Mouse (Mus musculus) cerebellum, adult 2 months (tissue): Measurements from ENCODE around the gene Iqcn. TPM values are rescaled to one million over a fixed set of nuclear protein-coding genes. Genes with fewer than 3 reads are reported as not detected.

Experiments
- DNase-seq, 2 experiments: peaks; one replicate each; pipeline ENCODE4 v3.0.0; 2021
- H3K27ac ChIP-seq: fragments of 200-500 bp; 2 replicates; pipeline ENCODE4 v1.5.1; 2012; ENCODE audit warnings: low read length, control low read depth, inconsistent platforms; ENCODE audit not compliant: insufficient read depth
- H3K27me3 ChIP-seq: fragments of 200-500 bp; 2 replicates; pipeline ENCODE4 v1.6.1; 2012; ENCODE audit warnings: inconsistent platforms, mild to moderate bottlenecking, low read length, moderate library complexity; ENCODE audit not compliant: control insufficient read depth, insufficient read depth
- H3K4me1 ChIP-seq: fragments of 200-500 bp; 2 replicates; pipeline ENCODE4 v1.6.1; 2011; ENCODE audit warnings: low read length; ENCODE audit not compliant: control insufficient read depth, insufficient read depth
- H3K4me3 ChIP-seq: fragments of 200-500 bp; replicated peaks from 2 replicates; pipeline ENCODE3; 2011; ENCODE audit warnings: mild to moderate bottlenecking, low read depth, low read length, control low read depth; ENCODE audit not compliant: insufficient read depth
- CTCF ChIP-seq: fragments of 200-500 bp; IDR thresholded peaks from 2 replicates; pipeline ENCODE4 v1.5.1; 2011; ENCODE audit warnings: low read depth, mild to moderate bottlenecking, control low read depth, low read length, moderate library complexity, borderline replicate concordance; ENCODE audit not compliant: insufficient read depth
- POLR2A ChIP-seq: fragments of 200-500 bp; IDR thresholded peaks from 2 replicates; pipeline ENCODE4 v1.6.1; 2011; ENCODE audit warnings: low read length, control low read depth, borderline replicate concordance; ENCODE audit not compliant: insufficient read depth
- WGBS: fragments of 180-500 bp; shearing (Covaris S2); methylation state at CpG from one replicate; pipeline ENCODE4 v1.1.7; 2018; 5-methylcytosine and 5-hydroxymethylcytosine counted together
- polyA plus RNA-seq: library from polyadenylated mRNA; depleted of rRNA; stranded (reverse); fragments of >200 nt; gene quantifications from 2 replicates; pipeline ENCODE4 v1.2.3, GENCODE M21; 2012

The Iqcn gene
- polyA plus RNA-seq, 1 experiment, result 0.08 TPM

DNA sequence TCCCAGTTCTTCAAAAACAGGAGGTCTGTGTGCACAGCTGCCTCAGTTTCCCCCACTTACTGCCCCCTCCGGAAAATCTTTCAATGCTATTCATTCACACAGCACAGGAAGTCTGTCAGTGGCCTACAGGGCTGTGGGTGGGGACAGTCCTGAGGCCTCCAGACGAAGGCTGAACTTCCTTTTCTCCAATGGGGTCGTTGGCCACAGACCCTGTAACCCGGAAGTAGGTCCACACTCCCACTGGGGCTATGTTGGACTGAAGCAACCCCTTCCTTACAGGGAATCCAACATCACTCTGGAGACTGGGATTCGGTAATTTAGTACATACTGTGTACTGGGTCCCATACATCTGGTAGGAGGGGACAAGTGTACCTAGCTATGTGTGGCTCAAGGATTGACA lies 9.6 kb upstream of the Iqcn start:
- Histone ChIP-seq H3K27ac (no peak overlapping the region), H3K4me1 (peaks cover 21% of the 10 kb centered on the region), H3K27me3 (no peaks in the 10 kb centered on the region), H3K4me3 (no peak overlapping the region)
- 76% methylated on average over 5 of the region's 5 CpGs for WGBS
- DNase-seq, result no peak
- TF ChIP-seq POLR2A, result no peak
- TF ChIP-seq CTCF, result no peak

DNA sequence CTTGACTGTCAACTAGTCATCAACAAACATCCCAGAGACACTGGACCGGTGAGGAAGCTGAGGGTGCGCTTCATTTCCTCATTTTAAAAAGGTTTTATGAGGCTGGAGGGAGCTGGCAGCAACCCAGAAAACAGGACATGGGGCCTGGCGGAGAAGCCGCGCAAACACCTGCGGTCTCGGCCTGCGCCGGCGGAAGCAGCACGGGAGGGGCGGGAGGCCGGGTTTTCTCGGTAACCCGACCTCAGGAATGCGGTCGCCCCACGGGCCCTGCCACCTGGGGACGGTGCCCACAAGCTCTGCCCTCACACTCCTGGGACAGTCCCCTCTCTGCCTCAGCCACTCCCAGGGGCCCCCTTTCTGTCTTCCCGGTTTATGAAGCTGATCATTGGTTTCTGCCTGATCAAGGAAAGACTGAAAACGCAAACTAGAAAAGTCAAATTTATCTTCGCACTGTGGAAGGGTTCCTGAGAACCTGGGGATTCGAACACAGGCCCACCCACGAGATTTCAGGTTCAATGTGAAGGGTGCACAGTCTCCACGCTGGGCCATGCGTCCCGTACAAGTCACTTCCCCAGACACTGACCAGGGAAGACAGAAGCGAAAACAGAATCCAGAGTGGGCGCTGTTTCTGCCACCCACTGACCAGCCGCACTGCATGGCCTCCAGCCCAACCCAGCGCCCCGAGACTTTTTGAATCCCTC lies 7.8 kb upstream of the Iqcn start:
- WGBS, result 33% methylated on average over 32 of the region's 32 CpGs
- no peaks in the 10 kb centered on the region for H3K27me3 ChIP-seq

DNA sequence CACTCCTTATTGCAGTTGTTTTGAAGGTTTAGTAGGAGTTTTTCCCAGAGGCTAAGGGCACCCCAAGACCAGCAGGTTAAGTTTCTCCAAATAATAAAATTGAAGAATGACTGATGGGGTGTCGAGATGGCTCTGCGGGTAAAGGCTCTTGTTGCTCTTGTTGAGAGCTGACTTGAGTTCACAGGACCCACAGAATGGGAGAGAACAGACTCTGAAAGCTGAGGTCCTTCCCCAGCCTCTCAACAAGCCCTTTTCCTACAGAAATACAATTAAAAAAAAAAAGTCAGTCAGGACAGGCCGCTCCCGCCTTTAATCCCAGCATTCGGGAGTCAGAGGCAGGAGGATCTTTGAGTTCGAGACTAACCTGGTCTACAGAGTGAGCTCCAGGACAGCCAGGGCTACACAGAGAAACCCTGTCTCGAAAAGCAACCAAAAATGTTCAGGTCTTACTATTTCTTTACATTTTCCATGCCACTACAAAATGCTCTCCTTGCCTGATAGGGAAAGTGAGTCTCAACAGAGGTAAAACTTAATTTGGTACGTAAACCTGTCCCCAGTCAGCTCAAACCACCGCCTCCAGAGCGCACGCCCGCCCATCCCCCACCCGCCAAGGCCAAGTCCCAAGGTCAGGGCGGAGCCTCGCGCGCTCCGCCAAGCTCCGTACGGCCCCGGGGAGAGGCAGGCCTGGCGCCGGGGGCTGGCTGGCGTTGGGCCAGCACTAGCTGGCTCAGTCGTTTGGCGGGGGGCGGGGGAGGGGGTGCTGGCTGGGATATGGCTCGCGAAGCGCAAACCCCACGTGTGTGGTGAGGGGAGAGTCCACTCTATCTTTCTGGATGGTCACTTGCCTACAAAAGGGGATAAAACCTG lies 7.0 kb upstream of the Iqcn start:
- Histone ChIP-seq H3K4me3 (peak overlapping the region; percentile 44), H3K4me1 (peaks cover 22% of the 10 kb centered on the region), H3K27ac (peak overlapping the region; percentile 87), H3K27me3 (no peaks in the 10 kb centered on the region)
- peak; percentile 72 to 74 for DNase-seq
- WGBS, result 9% methylated on average over 31 of the region's 31 CpGs
- TF ChIP-seq POLR2A (peak; percentile 30; the same call in 1 of the 2 replicates), CTCF (no peak)

More for the DNA sequence above, 7.8 kb upstream of the Iqcn start:
- H3K4me3 ChIP-seq, result no peak overlapping the region
- peak; percentile 66 to 67 for DNase-seq
- TF ChIP-seq POLR2A (no peak), CTCF (no peak)
- H3K27ac ChIP-seq, result no peak overlapping the region; the same call in 1 of the 2 replicates
- peaks cover 21% of the 10 kb centered on the region for H3K4me1 ChIP-seq

DNA sequence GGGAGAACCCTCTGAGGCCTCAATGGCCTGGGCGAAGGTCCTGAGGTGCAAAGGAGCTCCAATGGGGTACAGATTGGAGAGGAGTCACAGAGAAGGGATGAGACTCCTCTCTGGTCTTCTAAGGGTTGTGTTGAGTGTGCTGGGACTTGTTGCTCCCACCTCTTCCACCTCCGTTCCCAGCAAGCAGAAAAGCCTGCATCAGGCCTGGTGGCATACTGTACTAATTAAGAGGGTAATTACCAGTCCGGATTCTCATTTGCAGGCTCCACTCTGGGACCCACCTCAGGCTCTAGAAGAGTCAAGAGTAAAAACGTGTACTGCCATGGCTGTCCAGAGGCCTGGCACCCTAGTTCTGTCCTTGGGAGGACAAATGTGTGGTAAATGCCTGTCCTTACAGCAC lies 6.3 kb upstream of the Iqcn start:
- Histone ChIP-seq H3K27me3 (no peaks in the 10 kb centered on the region), H3K4me1 (peaks cover 25% of the 10 kb centered on the region), H3K27ac (no peak overlapping the region), H3K4me3 (no peak overlapping the region)
- WGBS, result 29% methylated on average over 4 of the region's 4 CpGs
- no peak for TF ChIP-seq POLR2A
- TF ChIP-seq CTCF, result no peak
- DNase-seq, result no peak

GRCm38 (mm10) chr8:70697366-70698250 lies 5.6 kb upstream of the Iqcn start:
- DNase-seq, result no peak
- H3K4me3 ChIP-seq, result peak overlapping the region; percentile 79
- H3K4me1 ChIP-seq, result peaks cover 28% of the 10 kb centered on the region
- TF ChIP-seq POLR2A (no peak), CTCF (no peak)
- peak overlapping the region; percentile 87; the same call in 1 of the 2 replicates for H3K27ac ChIP-seq
- H3K27me3 ChIP-seq, result no peaks in the 10 kb centered on the region
- 68% methylated on average over 12 of the region's 12 CpGs for WGBS

DNA sequence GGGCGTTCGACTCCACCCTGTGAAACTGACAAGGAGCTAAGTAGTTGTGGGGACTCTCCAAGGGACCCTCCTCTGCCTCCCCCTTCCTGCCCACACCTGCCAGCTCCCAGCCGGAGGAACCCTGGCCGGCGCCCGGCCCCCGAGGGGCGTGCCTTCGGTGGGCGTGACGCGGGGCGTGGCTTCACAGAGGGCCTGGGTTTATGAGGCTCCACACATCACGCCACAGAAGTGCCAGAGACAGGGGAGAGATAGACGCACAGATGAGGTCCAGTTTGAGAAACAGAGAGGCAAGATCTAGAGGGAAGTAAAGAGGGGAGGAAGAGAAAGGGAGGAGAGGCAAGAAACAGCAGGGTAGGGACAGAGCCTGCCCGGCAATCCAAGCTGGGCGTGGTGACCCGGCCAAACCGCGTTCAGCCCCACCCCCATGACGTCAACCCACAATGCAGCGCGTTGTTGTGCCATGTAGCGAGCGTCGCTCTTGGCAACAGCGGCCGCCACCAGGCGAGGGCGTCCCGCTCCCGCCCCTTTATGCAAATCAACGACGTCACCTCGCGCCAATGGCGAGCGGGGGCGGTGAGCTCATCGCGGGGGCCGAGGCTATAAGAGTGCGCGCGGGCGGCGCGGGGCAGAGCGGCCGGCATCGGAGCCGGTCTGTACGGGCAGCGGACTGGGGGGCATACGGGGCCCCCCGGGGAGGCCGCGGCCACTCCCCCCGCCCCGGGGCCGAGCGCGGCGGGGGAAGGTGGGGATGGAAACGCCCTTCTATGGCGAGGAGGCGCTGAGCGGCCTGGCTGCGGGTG lies 4.7 kb upstream of the Iqcn start, which contains the start of gene Jund:
Gene Jund, plus strand, starts transcription at position 640 of the 800 bp plus-strand sequence.
- 1% methylated on average over 66 of the region's 69 CpGs for WGBS
- no peaks in the 10 kb centered on the region for H3K27me3 ChIP-seq
- peak within 1 kb of the TSS; percentile 97 for H3K27ac ChIP-seq
- DNase-seq, result peak; percentile 99
- H3K4me3 ChIP-seq, result peak within 1 kb of the TSS; percentile 80
- no peak for TF ChIP-seq CTCF
- TF ChIP-seq POLR2A, result peak; percentile 100
- peaks cover 37% of the 10 kb centered on the region for H3K4me1 ChIP-seq
